8 mouse cellular contexts compared by ENCODE assay signal in genomic region chr8:85037681-85038531, GRCm38 (mm10). TPM values are rescaled to one million over a fixed set of nuclear protein-coding genes. Genes with fewer than 3 reads are reported as not detected.
A peak's percentile ranks its signal among the peaks of the same experiment; 100 is the strongest.
DNase-seq lines count a peak whose midpoint lies in the region; ATAC-seq and TF ChIP-seq lines count a peak whose summit lies in the region.

No protein-coding gene starts in this region.

- H3K4me1 ChIP-seq in embryonic facial prominence, embryonic 14.5 days (ENCODE audit: control insufficient read depth, insufficient read depth, low read length) = peaks cover 18% of the 10 kb centered on the region
- H3K4me1 ChIP-seq in heart, postnatal 0 days (ENCODE audit: control insufficient read depth, insufficient read depth) = peaks cover 14% of the 10 kb centered on the region
- peaks cover 13% of the 10 kb centered on the region for H3K4me1 ChIP-seq in lung, adult 2 months (ENCODE audit: control insufficient read depth, insufficient read depth, low read length)
- H3K4me1 ChIP-seq in neural tube, embryonic 14.5 days (ENCODE audit: control insufficient read depth, insufficient read depth, low read length) = peaks cover 24% of the 10 kb centered on the region
- peaks cover 8% of the 10 kb centered on the region for H3K4me1 ChIP-seq in thymus, adult 2 months (replicated peaks; ENCODE audit: control insufficient read depth, insufficient read depth, low read length)

- ATAC-seq in embryonic facial prominence, embryonic 14.5 days (ENCODE audit: low read depth) = peak; percentile 3; the same call in 1 of the 2 replicates
- 0 out of 2 replicates have a peak, but pooled peaks have one; percentile 2 for ATAC-seq in heart, postnatal 0 days (ENCODE audit: insufficient read depth, low read depth)
- peak; percentile 5; the same call in 1 of the 2 replicates for ATAC-seq in neural tube, embryonic 14.5 days (ENCODE audit: low read depth)

- no peak for TF ChIP-seq EP300 in heart, postnatal 0 days (IDR thresholded peaks at IDR 0.05; ENCODE audit: low read depth)

- H3K4me3 ChIP-seq in embryonic facial prominence, embryonic 14.5 days (ENCODE audit: low read depth, low read length) = peak overlapping the region; percentile 80
- H3K4me3 ChIP-seq in heart, postnatal 0 days (ENCODE audit: low read depth, low read length) = peak overlapping the region; percentile 76
- H3K4me3 ChIP-seq in lung, adult 2 months (replicated peaks; ENCODE audit: extremely low read depth, low read depth, low read length) = peak overlapping the region; percentile 76
- peak overlapping the region; percentile 77 for H3K4me3 ChIP-seq in neural tube, embryonic 14.5 days (ENCODE audit: low read depth, low read length)
- H3K4me3 ChIP-seq in thymus, adult 2 months (ENCODE audit: control insufficient read depth, insufficient read depth, low read length) = peak overlapping the region; percentile 60

- no peaks in the 10 kb centered on the region for H3K27me3 ChIP-seq in embryonic facial prominence, embryonic 14.5 days (replicated peaks; ENCODE audit: control insufficient read depth, insufficient read depth, low read length)
- H3K27me3 ChIP-seq in heart, postnatal 0 days (ENCODE audit: control insufficient read depth, insufficient read depth, low read length) = no peaks in the 10 kb centered on the region
- no peaks in the 10 kb centered on the region for H3K27me3 ChIP-seq in neural tube, embryonic 14.5 days (ENCODE audit: control insufficient read depth, insufficient read depth, low read length)
- H3K27me3 ChIP-seq in thymus, adult 2 months (ENCODE audit: control insufficient read depth, insufficient read depth, low read length) = no peaks in the 10 kb centered on the region

- DNase-seq in CD4-positive helper T cell, adult 2 months (ENCODE audit: low read depth, low spot score) = peak; percentile 65
- peak; percentile 52 to 57 for DNase-seq in adrenal gland, adult 18-20 months (ENCODE audit: low spot score in 2 of 2)
- DNase-seq in embryonic facial prominence, embryonic 14.5 days (ENCODE audit: low spot score) = peak; percentile 69
- DNase-seq in heart, postnatal 0 days (ENCODE audit: low spot score) = no peak
- peak; percentile 28 to 66 for DNase-seq in kidney, postnatal 25 days
- DNase-seq in lung, adult 2 months = peak; percentile 58
- DNase-seq in thymus, adult 2 months = peak; percentile 77

- TF ChIP-seq POLR2A in lung, adult 2 months (IDR thresholded peaks at IDR 0.05; ENCODE audit: borderline replicate concordance, extremely low read depth, low read depth, low read length) = no peak
- TF ChIP-seq POLR2A in thymus, adult 2 months (IDR thresholded peaks at IDR 0.05; ENCODE audit: control insufficient read depth, extremely low read depth, insufficient read depth, low read length, poor library complexity) = peak; percentile 39; the same call in 1 of the 2 replicates

- H3K9me3 ChIP-seq in embryonic facial prominence, embryonic 14.5 days (ENCODE audit: control insufficient read depth, low read length) = no peaks in the 10 kb centered on the region
- H3K9me3 ChIP-seq in heart, postnatal 0 days (replicated peaks; ENCODE audit: control insufficient read depth, low read length) = no peaks in the 10 kb centered on the region
- no peaks in the 10 kb centered on the region for H3K9me3 ChIP-seq in neural tube, embryonic 14.5 days (ENCODE audit: control insufficient read depth, low read length)

- 2% methylated on average over 41 of the region's 57 CpGs for WGBS in embryonic facial prominence, embryonic 14.5 days
- under 1% methylated on average over 54 of the region's 57 CpGs for WGBS in heart, postnatal 0 days
- under 1% methylated on average over 57 of the region's 57 CpGs for WGBS in lung, adult 2 months
- under 1% methylated on average over 57 of the region's 57 CpGs for WGBS in neural tube, embryonic 14.5 days
- 1% methylated on average over 57 of the region's 57 CpGs for WGBS in thymus, adult 2 months

- peak overlapping the region; percentile 91 for H3K4me2 ChIP-seq in embryonic facial prominence, embryonic 14.5 days (ENCODE audit: low read depth, low read length)
- peak overlapping the region; percentile 97 for H3K4me2 ChIP-seq in heart, postnatal 0 days (ENCODE audit: low read depth, low read length)
- peak overlapping the region; percentile 96 for H3K4me2 ChIP-seq in neural tube, embryonic 14.5 days (ENCODE audit: low read depth, low read length)

- no peak for TF ChIP-seq CTCF in heart, postnatal 0 days (IDR thresholded peaks at IDR 0.05; ENCODE audit: low read depth)
- no peak for TF ChIP-seq CTCF in lung, adult 2 months (IDR thresholded peaks at IDR 0.05; ENCODE audit: insufficient read depth, low read length)
- TF ChIP-seq CTCF in thymus, adult 2 months (IDR thresholded peaks at IDR 0.05; ENCODE audit: borderline replicate concordance, control insufficient read depth, extremely low read depth, insufficient read depth, low read length, poor library complexity) = no peak

- peaks cover 41% of the 10 kb centered on the region for H3K36me3 ChIP-seq in embryonic facial prominence, embryonic 14.5 days (ENCODE audit: control insufficient read depth, insufficient read depth, low read length)
- H3K36me3 ChIP-seq in heart, postnatal 0 days (replicated peaks; ENCODE audit: control insufficient read depth, insufficient read depth, low read length) = peaks cover 21% of the 10 kb centered on the region
- peaks cover 13% of the 10 kb centered on the region for H3K36me3 ChIP-seq in neural tube, embryonic 14.5 days (ENCODE audit: control insufficient read depth, insufficient read depth, low read length)
- peaks cover 9% of the 10 kb centered on the region; the same call in 1 of the 2 replicates for H3K36me3 ChIP-seq in thymus, adult 2 months (ENCODE audit: control insufficient read depth, insufficient read depth, low read length)

- H3K9ac ChIP-seq in embryonic facial prominence, embryonic 14.5 days (ENCODE audit: low read depth, low read length) = peak overlapping the region; percentile 87
- H3K9ac ChIP-seq in heart, postnatal 0 days (replicated peaks; ENCODE audit: low read depth, low read length) = peak overlapping the region; percentile 94
- H3K9ac ChIP-seq in neural tube, embryonic 14.5 days (replicated peaks; ENCODE audit: low read depth, low read length) = peak overlapping the region; percentile 87

- H3K27ac ChIP-seq in embryonic facial prominence, embryonic 14.5 days (replicated peaks; ENCODE audit: low read depth, low read length) = peak overlapping the region; percentile 100
- peak overlapping the region; percentile 96 for H3K27ac ChIP-seq in heart, postnatal 0 days (ENCODE audit: low read depth)
- H3K27ac ChIP-seq in neural tube, embryonic 14.5 days (ENCODE audit: low read depth, low read length) = peak overlapping the region; percentile 96
- H3K27ac ChIP-seq in thymus, adult 2 months (ENCODE audit: control insufficient read depth, insufficient read depth, low read length) = peak overlapping the region; percentile 26

RNA-seq across cellular contexts. Expression of gene Tnpo2, which starts 1.2 kb away (rescaled TPM):
- 10 to 100 TPM; 67.8 to 80.4 TPM for total RNA-seq in adrenal gland, adult 18-20 months (2021)
- 22.9 and 24.8 TPM in 2 replicates for polyA plus RNA-seq in embryonic facial prominence, embryonic 14.5 days (2014; fragmentation: Nextera tagmentation; extraction: Ambion mirVana)
- 27.4 and 34.8 TPM in 2 replicates for total RNA-seq in heart, postnatal 0 days (2014; rRNA removed; ENCODE audit: low replicate concordance)
- 11.5 and 13.0 TPM in 2 replicates for polyA plus RNA-seq in heart, postnatal 0 days (2015; fragmentation: Nextera tagmentation; extraction: Ambion mirVana)
- 49.1 and 68.3 TPM in 2 replicates for polyA plus RNA-seq in lung, adult 2 months (2012; rRNA removed)
- polyA plus RNA-seq in neural tube, embryonic 14.5 days (2014; fragmentation: Nextera tagmentation; extraction: Ambion mirVana) = 30.8 and 45.8 TPM in 2 replicates
- 138 and 144 TPM in 2 replicates for polyA plus RNA-seq in thymus, adult 2 months (2012; rRNA removed)

RNA-seq across cellular contexts. Expression of gene Trir, which starts 11.3 kb away (rescaled TPM):
- 100 to 1,000 TPM; 162 to 192 TPM for total RNA-seq in adrenal gland, adult 18-20 months (2021)
- 127 and 133 TPM in 2 replicates for polyA plus RNA-seq in embryonic facial prominence, embryonic 14.5 days (2014; fragmentation: Nextera tagmentation; extraction: Ambion mirVana)
- 98.5 and 196 TPM in 2 replicates for total RNA-seq in heart, postnatal 0 days (2014; rRNA removed; ENCODE audit: low replicate concordance)
- 62.4 and 66.5 TPM in 2 replicates for polyA plus RNA-seq in heart, postnatal 0 days (2015; fragmentation: Nextera tagmentation; extraction: Ambion mirVana)
- 96.9 and 99.1 TPM in 2 replicates for polyA plus RNA-seq in lung, adult 2 months (2012; rRNA removed)
- 153 and 161 TPM in 2 replicates for polyA plus RNA-seq in neural tube, embryonic 14.5 days (2014; fragmentation: Nextera tagmentation; extraction: Ambion mirVana)
- 172 and 173 TPM in 2 replicates for polyA plus RNA-seq in thymus, adult 2 months (2012; rRNA removed)

RNA-seq across cellular contexts. Expression of gene Asna1, which starts 12.8 kb away (rescaled TPM):
- 100 to 1,000 TPM in 1 of 2 experiments, 10 to 100 TPM in 1; 89.2 to 100 TPM for total RNA-seq in adrenal gland, adult 18-20 months (2021)
- 97.3 and 101 TPM in 2 replicates for polyA plus RNA-seq in embryonic facial prominence, embryonic 14.5 days (2014; fragmentation: Nextera tagmentation; extraction: Ambion mirVana)
- total RNA-seq in heart, postnatal 0 days (2014; rRNA removed; ENCODE audit: low replicate concordance) = 134 and 152 TPM in 2 replicates
- 106 and 110 TPM in 2 replicates for polyA plus RNA-seq in heart, postnatal 0 days (2015; fragmentation: Nextera tagmentation; extraction: Ambion mirVana)
- polyA plus RNA-seq in lung, adult 2 months (2012; rRNA removed) = 87.2 and 128 TPM in 2 replicates
- 119 and 128 TPM in 2 replicates for polyA plus RNA-seq in neural tube, embryonic 14.5 days (2014; fragmentation: Nextera tagmentation; extraction: Ambion mirVana)
- polyA plus RNA-seq in thymus, adult 2 months (2012; rRNA removed) = 139 and 152 TPM in 2 replicates

RNA-seq across cellular contexts. Expression of gene Fbxw9, which starts 21.9 kb away (rescaled TPM):
- 10 to 100 TPM; 11.1 to 18.1 TPM for total RNA-seq in adrenal gland, adult 18-20 months (2021)
- 20.9 and 25.8 TPM in 2 replicates for polyA plus RNA-seq in embryonic facial prominence, embryonic 14.5 days (2014; fragmentation: Nextera tagmentation; extraction: Ambion mirVana)
- 29.1 and 32.6 TPM in 2 replicates for total RNA-seq in heart, postnatal 0 days (2014; rRNA removed; ENCODE audit: low replicate concordance)
- 16.2 and 16.5 TPM in 2 replicates for polyA plus RNA-seq in heart, postnatal 0 days (2015; fragmentation: Nextera tagmentation; extraction: Ambion mirVana)
- polyA plus RNA-seq in lung, adult 2 months (2012; rRNA removed) = 42.5 and 44.7 TPM in 2 replicates
- 57.0 and 66.3 TPM in 2 replicates for polyA plus RNA-seq in neural tube, embryonic 14.5 days (2014; fragmentation: Nextera tagmentation; extraction: Ambion mirVana)
- polyA plus RNA-seq in thymus, adult 2 months (2012; rRNA removed) = 25.0 and 29.3 TPM in 2 replicates

RNA-seq across cellular contexts. Expression of gene Best2, which starts 23.6 kb away (rescaled TPM):
- total RNA-seq in adrenal gland, adult 18-20 months (2021) = not detected
- 0.30 and 0.58 TPM in 2 replicates for polyA plus RNA-seq in embryonic facial prominence, embryonic 14.5 days (2014; fragmentation: Nextera tagmentation; extraction: Ambion mirVana)
- not detected in 2 replicates for total RNA-seq in heart, postnatal 0 days (2014; rRNA removed; ENCODE audit: low replicate concordance)
- not detected in 2 replicates for polyA plus RNA-seq in heart, postnatal 0 days (2015; fragmentation: Nextera tagmentation; extraction: Ambion mirVana)
- 0.13 and 0.23 TPM in 2 replicates for polyA plus RNA-seq in lung, adult 2 months (2012; rRNA removed)
- 0.12 TPM in 1 of 2 replicates, not detected in the other for polyA plus RNA-seq in neural tube, embryonic 14.5 days (2014; fragmentation: Nextera tagmentation; extraction: Ambion mirVana)
- polyA plus RNA-seq in thymus, adult 2 months (2012; rRNA removed) = 0.66 and 0.67 TPM in 2 replicates

Comparison
In these comparisons a context has a peak if more than half of its experiments do, and no peak if none do; other contexts are left out.
1. H3K27ac ChIP-seq: peak in every context shown above with its lines; median percentile 100 in embryonic facial prominence, embryonic 14.5 days; 96 in heart, postnatal 0 days; 96 in neural tube, embryonic 14.5 days; 26 in thymus, adult 2 months.